Mouse (Mus musculus) monocyte, adult 2 months (primary cell): ENCODE measurements around the gene Apopt1.

Experiments used
- DNase-seq, 2 experiments: peaks; one replicate each; pipeline ENCODE4 v3.0.0; 2022; ENCODE audit warnings: low spot score in 2 of 2, low read depth in 1 of 2

Apopt1 gene

DNA sequence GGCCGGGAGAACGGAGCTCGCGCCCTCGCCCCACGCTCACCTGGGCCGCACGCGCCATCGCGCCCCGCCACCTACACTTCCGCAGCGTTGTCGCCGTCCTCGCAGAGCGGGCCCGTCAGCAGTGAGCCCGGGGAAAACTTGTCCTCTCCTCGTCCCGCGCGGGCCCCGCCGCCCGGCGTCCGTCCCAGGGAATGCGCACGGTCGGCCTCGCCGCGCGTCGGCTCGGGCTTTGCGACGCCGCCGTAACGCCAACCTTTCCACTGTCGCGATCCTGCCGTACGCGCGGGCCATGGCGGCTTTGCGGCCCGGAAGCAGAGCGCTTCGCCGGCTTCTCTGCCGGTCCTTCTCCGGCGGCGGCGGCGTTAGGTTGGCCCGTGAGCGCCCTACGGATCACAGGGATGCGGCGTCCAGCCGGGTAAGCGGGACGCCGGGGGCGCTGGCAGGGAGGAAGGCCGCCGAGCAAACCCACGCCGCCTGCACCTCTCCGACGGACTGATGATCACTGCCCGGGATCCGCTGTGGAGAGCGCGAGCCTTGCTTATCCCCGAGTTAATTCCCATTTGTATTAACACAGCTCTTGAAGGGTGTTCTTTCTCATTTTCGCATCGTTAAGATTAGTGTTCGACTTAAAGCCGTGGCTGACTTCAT lies at the start of gene Apopt1, which contains the start of gene Bag5:
Gene Apopt1 (plus strand): TSS at position 258 of the 648 bp plus-strand sequence.
Gene Bag5 (minus strand): TSS at position 254 of the 648 bp plus-strand sequence.
- peak; percentile 61 to 80 for DNase-seq

DNA sequence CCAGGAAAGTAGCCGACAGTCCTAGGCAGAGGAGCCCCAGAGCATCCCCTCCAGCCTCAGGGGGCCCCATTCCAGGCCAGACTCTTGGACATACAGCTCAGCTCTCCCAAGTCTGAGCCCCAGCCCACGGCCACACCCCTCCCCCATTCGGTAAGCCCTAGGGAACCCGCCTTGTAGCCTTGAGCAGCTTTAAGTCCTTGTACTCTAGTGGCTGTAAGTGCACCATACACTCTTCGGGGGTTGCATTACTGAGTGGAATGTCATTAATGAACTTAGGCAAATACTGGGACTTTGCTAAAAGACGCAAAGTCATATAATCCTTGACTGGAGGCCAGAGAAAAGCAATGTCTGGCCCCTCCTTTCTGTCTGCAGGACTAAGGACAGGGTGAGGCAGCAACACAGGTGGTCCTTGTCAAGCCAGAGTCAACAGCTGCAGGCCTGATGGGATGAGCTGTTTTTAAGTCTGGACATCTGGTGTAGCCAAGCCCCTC lies 48.9 kb upstream of the Apopt1 start:
- no peak for DNase-seq

GRCm38 (mm10) chr12:111665041-111665880 lies 47.8 kb upstream of the Apopt1 start:
- no peak for DNase-seq

DNA sequence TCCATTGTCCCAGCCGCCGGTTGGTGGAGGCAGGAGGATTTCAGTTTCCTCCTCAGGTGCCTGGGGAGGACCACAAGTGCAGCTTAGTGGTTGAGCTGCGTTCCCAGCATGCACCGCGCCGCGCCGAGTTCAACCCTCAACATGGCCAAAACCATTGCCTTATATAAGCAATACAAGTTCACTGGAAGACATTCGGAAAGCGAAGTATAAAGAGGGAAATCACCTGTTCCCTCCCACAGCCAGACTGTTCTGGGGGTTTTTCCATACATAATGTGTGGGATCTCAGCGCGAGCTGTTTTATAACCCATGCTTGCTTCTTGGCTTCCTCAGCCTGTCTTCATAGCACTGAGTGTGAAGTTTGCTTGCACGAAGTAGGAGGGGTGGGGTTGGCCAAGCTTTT lies 46.7 kb upstream of the Apopt1 start:
- no peak for DNase-seq

- DNase-seq, result no peak
Measured at GRCm38 (mm10) chr12:111667421-111667820, 45.6 kb upstream of the Apopt1 start.

- peak; percentile 79 to 88 for DNase-seq
Measured at GRCm38 (mm10) chr12:111668457-111668912, 44.6 kb upstream of the Apopt1 start.

GRCm38 (mm10) chr12:111669000-111669788 lies 43.9 kb upstream of the Apopt1 start:
- DNase-seq, result no peak

DNA sequence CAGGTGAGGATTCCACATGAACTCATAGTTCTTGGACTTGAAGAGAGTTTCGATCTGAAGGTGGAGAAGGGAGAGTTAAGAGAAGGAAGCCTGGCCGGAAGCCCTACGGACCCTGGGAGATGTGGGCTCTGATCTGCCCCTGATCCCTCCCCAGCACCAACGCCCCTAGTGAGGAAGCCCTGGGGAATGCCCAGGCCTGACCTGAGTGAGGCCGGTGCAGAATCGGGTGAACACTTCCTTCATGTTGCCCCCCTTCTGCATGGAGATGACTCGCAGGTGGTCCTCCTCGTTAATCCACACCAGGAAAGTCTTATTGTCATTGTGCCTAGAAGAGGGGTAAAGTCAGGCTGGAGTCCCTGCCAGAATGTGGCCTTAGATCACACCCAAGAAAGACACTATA lies 43.1 kb upstream of the Apopt1 start:
- DNase-seq, result no peak

DNA sequence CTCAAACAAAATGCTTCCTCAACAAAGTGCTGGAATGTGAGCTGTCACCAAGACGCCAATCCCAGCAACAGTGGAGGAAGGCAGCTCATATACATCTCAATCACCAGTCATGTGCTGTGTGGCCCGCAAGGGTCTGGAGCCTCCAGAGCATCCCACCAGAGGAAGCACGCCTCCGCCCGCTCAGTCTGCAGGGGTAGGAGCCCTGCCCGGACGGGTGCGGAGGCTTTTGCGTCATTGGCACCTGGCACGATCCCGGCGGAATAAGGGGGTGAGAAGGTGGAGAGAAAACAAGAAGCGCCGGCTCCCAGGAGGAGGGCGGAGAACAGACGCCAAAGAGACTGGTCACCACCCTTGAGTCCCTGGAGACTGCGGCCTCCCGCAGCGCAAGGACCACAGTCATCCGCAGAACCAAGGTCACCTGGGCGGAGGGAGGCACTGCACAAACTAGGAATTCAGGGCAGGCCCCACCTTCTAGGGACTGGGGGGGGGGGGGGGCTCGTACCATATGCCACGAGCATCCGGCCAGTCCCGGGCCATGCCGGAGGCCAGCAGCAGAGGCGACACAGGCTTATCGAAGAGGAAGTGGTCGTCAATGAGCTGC lies 42.6 kb upstream of the Apopt1 start:
- no peak for DNase-seq

DNA sequence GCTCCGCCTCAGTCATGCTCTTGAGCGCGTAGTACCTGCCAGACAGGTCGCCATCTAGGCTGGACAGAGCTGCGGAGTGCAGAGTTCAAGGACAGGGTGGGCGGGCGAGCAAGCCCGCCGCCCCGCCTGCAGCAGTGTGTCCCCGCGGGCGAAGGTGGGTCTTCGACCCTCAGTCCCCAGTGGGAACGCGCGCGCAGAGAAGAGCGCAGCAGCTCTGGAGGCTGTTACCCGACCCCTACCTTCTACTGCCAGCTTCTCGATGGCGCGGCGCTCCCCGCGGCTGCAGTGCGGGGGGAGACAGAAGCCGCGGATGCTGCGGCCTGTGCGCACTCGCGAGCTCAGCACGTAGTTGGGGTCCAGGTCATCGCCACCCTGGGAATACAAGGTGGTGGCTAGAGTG lies 42.1 kb upstream of the Apopt1 start:
- no peak for DNase-seq

GRCm38 (mm10) chr12:111671431-111671902 lies 41.6 kb upstream of the Apopt1 start:
- no peak for DNase-seq

GRCm38 (mm10) chr12:111672176-111672575 lies 40.9 kb upstream of the Apopt1 start, which contains the start of gene Ckb:
TSS of gene Ckb (minus strand) at chr12:111672338.
- no peak for DNase-seq

- no peak for DNase-seq
Measured at GRCm38 (mm10) chr12:111672581-111672980, 40.5 kb upstream of the Apopt1 start.

DNA sequence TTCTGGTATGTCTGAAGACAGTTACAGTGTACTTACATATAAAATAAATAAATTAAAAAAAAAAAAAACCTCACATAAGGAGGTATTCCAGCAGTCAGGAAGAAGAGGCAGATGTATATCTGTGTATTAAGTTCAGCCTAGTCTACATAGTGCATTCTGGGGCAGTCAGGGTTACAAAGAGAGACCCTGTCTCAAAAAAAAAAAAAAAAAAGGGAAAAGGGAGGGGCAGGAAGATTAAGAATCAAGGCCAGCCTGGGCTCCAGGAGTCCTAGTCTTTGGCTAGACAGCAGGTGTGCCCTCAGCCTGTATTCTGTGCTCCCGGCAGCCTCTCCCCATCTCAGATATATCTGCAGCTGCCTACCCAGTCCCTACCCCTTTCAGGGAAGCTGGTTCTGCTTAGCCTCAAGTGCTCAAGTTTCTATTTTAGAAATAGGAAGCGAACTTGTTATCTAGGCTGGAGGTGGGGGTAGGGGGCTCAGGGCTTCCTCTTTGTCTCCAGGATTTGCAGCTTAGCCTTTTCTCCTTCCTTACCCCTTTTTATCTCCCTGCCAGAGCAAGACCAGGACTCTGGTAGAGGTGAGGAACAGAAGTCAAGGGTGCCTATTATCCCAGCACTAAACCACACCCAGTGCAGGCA lies 38.1 kb upstream of the Apopt1 start:
- no peak for DNase-seq

DNA sequence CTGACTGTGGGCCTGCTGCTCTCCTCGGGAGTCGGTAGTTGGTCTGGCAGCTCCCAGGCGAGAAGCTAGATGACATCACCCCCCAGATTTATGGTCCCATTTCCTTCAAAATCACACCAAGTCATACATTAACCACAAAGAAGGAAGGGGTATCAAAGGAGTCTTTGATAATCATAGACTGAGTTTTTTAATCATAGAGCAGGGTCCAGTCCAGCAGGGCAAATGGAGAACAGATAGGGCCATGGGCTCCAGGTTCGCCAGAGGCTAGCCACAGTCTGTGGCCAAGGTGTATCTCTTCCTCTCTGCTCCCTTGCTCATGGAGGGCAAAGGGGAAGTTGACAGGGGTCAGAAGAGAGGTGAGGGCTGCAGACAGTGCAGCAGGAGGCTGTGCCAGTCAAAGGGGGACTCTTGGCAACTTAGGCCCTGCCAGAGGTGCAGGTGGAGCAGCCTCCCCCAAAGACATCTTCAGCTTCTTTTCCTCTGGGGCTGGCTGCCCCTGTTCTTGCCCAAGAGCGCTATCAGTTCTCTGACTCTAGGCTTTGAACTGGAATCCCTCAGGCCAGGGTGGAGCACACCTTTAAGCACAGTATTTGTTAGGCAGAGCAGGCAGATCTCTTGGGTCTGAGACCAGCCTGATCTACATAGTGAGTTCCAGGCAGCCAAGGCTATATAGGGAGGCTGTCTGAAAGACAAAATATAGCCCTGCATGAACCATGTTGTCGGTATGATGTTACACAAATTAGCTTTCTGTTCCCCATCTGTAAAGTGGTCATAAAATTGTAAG lies 37.1 kb upstream of the Apopt1 start:
- no peak for DNase-seq

DNA sequence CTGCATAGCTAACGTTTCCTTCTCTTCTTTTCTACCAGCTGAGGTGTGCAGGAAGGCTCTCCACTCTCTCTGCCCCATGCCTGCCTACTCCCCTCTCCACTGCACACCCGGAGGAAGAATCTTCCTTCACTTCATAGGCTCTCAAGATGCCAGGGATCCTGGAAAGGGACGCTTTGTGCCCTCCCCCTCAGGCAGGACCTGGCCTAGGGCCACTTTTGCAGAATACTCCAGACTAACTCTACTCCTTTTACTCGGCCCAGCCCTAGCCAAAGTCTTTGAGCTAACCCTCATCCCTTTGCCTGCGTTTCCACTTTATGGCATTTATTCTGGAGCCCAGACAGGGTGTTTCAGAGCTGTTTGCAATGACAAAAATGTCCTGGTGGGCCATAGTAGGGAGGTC lies 35.6 kb upstream of the Apopt1 start:
- no peak for DNase-seq

DNA sequence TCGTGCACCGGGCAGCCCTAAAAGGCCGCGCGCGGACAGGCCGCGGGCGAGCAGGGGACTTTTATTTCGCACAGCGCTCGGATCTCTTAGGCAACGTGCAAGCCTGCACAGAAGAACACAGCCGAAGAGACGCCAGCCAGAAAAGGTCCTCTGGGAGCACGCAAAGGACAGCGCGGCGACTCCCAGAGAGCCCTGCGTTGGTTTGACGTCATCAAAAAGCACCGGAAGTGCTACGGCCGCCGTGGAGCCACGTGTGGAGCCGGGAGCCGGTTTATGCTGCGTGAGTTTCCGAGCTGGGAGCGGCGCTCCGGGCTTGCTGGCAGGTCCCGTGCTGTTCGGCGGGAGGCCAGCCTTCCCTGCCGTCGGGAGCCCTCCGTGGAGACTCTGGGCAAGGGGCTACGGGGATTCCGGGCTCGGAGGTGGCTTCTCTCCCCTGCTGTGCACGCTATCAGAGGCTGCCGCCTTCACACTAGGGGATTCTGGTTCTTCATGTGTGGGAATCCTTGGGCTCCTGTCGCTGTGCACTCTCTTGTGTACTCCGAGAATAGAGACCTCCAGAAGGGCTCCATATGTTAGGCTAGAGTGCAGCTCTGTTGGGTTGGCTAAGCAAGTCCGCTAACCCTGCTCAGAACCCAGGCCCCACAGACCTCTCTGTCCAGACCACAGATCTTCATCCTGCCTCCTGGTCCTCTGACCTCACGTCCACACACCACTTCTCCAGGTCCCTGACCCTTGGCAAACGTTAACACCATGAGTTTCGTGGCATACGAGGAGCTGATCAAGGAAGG lies 35.0 kb upstream of the Apopt1 start, which contains the start of gene Trmt61a:
Gene Trmt61a (plus strand): TSS at position 224 of the 788 bp plus-strand sequence.
- DNase-seq, result peak; percentile 53 to 77

DNA sequence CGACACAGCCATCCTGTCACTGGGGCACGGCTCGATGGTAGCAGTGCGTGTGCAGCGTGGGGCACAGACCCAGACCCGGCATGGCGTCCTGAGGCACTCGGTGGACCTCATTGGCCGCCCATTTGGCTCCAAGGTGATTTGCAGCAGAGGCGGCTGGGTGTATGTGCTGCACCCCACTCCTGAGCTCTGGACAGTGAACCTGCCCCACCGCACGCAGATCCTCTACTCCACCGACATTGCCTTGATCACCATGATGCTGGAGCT lies 34.5 kb upstream of the Apopt1 start:
- no peak for DNase-seq

GRCm38 (mm10) chr12:111678997-111679396 lies 34.1 kb upstream of the Apopt1 start:
- no peak for DNase-seq
